Mouse (Mus musculus) cortical plate, adult 2 months (tissue): ENCODE measurements at regions not wholly inside any gene's neighbourhood (a gene's known extent, or its start where the extent isn't known, plus 50 kb on each side); places are given as distances from the start of the nearest gene placed in this dataset.

ENCODE experiments used
- H3K27ac ChIP-seq: fragments of 200-500 bp; 2 replicates; pipeline ENCODE4 v1.5.1; 2012; ENCODE audit warnings: low read length, control low read depth, inconsistent platforms; ENCODE audit not compliant: insufficient read depth
- H3K4me1 ChIP-seq: fragments of 200-500 bp; 2 replicates; pipeline ENCODE4 v1.6.1; 2011; ENCODE audit warnings: low read length; ENCODE audit not compliant: control insufficient read depth, insufficient read depth
- H3K4me3 ChIP-seq: fragments of 200-500 bp; 2 replicates; pipeline ENCODE4 v1.5.1; 2011; ENCODE audit warnings: mild to moderate bottlenecking, low read length, control low read depth; ENCODE audit not compliant: insufficient read depth
- CTCF ChIP-seq: fragments of 200-500 bp; IDR thresholded peaks from 2 replicates; pipeline ENCODE4 v1.5.1; 2011; ENCODE audit warnings: mild to moderate bottlenecking, control low read depth, low read length; ENCODE audit not compliant: insufficient read depth; ENCODE audit errors: extremely low read depth
- POLR2A ChIP-seq: fragments of 200-500 bp; IDR thresholded peaks from 2 replicates; pipeline ENCODE4 v1.6.1; 2011; ENCODE audit warnings: mild to moderate bottlenecking, low read length, control low read depth; ENCODE audit not compliant: insufficient read depth; ENCODE audit errors: extremely low read depth

DNA sequence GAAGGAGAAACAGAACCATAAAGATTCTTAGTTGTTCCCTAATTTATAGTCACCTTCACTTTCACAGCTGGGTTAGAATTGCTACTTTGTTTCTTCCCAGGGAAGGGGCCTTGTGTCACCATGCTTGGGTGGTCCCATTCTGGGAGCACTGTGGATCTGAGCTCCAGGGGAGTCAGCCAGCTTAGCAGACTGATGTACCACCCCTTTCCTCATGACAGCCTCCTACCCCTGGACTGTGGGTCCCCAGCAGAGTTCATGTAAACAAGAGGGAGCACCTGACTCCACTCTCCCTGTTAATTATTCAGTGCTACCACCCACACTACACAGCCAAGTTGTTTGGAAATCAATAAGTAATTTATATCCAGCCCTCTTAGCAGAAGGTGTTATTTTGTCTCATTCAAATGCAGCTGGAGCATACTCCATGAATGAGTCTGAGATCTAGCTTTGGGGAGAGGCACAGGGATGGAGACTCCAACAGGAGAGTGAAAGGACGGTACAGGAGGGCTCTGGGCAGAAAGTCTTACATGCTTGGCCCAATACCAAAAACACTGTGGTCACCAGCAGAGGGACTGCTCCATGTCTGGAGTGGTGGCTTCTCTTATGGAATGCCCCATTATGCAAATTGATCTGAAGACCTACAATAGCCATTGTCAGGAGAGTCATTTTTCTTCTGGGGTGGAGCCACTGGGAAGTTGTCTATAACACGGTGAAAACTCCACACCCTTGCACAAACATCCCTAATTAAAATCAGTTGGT lies 51.1 kb upstream of the Dock1 start:
- H3K27ac ChIP-seq = no peak overlapping the region
- TF ChIP-seq POLR2A (no peak), CTCF (no peak)
- no peaks in the 10 kb centered on the region for H3K4me1 ChIP-seq
- no peak overlapping the region for H3K4me3 ChIP-seq

DNA sequence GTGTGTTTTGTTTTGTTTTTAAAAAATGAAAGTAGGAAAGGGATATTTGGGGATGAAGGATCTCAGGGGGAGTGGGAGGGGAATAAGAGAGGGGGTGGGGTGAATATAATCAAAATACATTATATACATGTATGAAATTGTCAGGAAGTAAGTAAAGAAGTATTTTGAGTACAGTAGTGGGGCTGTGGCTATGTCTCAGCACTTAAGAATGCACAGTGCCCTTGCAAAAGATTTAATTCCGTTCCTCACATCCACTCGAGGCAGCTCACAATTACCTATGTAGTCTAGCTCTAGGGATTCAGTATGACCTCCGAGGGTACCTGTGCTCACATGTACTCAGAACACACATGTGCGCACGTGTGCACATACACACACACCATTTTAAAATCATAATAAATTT lies 50.4 kb upstream of the Dock1 start:
- no peak overlapping the region for H3K27ac ChIP-seq
- no peak for TF ChIP-seq CTCF
- TF ChIP-seq POLR2A = no peak
- no peak overlapping the region for H3K4me3 ChIP-seq
- H3K4me1 ChIP-seq = no peaks in the 10 kb centered on the region
